Mouse (Mus musculus) ovary, adult 18-20 months (tissue): ENCODE measurements around the gene Tat.

Experiments used
- DNase-seq: peaks from one replicate; pipeline ENCODE4 v3.0.0; 2022; ENCODE audit warnings: low spot score, mixed read lengths

The Tat gene

GRCm38 (mm10) chr8:109990224-109990623, at the start of gene Tat:
Gene Tat (plus strand): TSS chr8:109990437.
- DNase-seq = no peak

- DNase-seq = no peak
These were observed 48.5 kb upstream of the Tat start for GRCm38 (mm10) chr8:109941606-109942360.

- no peak for DNase-seq
These were observed 45.0 kb upstream of the Tat start for GRCm38 (mm10) chr8:109945153-109945632.

- no peak for DNase-seq
These were observed 44.5 kb upstream of the Tat start for GRCm38 (mm10) chr8:109945694-109946093.

- DNase-seq = no peak
These were observed 44.0 kb upstream of the Tat start for GRCm38 (mm10) chr8:109946272-109946671.

- no peak for DNase-seq
These were observed 42.6 kb upstream of the Tat start for GRCm38 (mm10) chr8:109947447-109948284.

- no peak for DNase-seq
These were observed 42.0 kb upstream of the Tat start for GRCm38 (mm10) chr8:109948285-109948564.

GRCm38 (mm10) chr8:109952171-109952570, 38.1 kb upstream of the Tat start:
- DNase-seq = no peak

GRCm38 (mm10) chr8:109954486-109954948, 35.7 kb upstream of the Tat start:
- DNase-seq = no peak

GRCm38 (mm10) chr8:109957167-109958028, 32.8 kb upstream of the Tat start:
- DNase-seq = no peak

- no peak for DNase-seq
These were observed 32.1 kb upstream of the Tat start for GRCm38 (mm10) chr8:109958036-109958655.

- no peak for DNase-seq
These were observed 31.1 kb upstream of the Tat start for GRCm38 (mm10) chr8:109959112-109959511.

- DNase-seq = no peak
These were observed 28.4 kb upstream of the Tat start, which contains the start of gene Marveld3 for GRCm38 (mm10) chr8:109961693-109962367. Gene Marveld3 (minus strand): TSS chr8:109962203.

GRCm38 (mm10) chr8:109962896-109963295, 27.3 kb upstream of the Tat start:
- no peak for DNase-seq

GRCm38 (mm10) chr8:109963421-109963820, 26.8 kb upstream of the Tat start:
- no peak for DNase-seq

GRCm38 (mm10) chr8:109964106-109964505, 26.1 kb upstream of the Tat start:
- DNase-seq = no peak

- no peak for DNase-seq
These were observed 21.4 kb upstream of the Tat start for GRCm38 (mm10) chr8:109968837-109969236.

GRCm38 (mm10) chr8:109970323-109970722, 19.9 kb upstream of the Tat start:
- DNase-seq = no peak

GRCm38 (mm10) chr8:109972901-109973300, 17.3 kb upstream of the Tat start:
- DNase-seq = no peak

- DNase-seq = no peak
These were observed 10.9 kb upstream of the Tat start for GRCm38 (mm10) chr8:109979339-109979738.
